In the genomic region with DNA sequence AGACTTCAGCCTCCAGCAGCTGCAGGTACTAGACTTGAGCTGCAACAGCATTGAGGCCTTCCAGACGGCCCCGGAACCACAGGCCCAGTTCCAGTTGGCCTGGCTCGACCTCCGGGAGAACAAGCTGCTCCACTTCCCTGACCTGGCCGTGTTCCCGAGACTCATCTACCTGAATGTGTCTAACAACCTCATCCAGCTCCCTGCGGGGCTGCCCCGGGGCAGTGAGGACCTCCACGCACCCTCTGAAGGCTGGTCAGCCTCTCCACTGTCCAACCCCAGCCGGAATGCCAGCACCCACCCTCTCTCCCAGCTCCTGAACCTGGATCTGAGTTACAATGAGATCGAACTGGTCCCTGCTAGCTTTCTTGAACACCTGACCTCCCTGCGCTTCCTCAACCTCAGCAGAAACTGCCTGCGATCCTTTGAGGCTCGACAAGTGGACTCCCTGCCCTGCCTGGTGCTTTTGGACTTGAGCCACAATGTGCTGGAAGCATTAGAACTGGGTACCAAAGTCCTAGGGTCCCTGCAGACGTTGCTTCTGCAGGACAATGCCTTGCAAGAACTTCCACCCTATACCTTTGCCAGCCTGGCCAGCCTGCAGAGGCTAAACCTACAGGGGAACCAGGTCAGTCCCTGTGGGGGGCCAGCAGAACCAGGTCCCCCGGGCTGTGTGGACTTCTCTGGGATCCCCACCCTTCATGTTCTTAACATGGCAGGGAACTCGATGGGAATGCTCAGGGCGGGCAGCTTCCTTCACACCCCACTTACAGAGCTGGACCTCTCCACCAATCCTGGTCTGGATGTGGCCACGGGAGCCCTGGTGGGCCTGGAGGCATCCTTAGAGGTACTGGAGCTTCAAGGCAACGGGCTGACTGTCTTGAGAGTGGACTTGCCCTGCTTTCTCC, we compare ENCODE assay signal across 23 mouse cellular contexts. TPM values are rescaled to one million over a fixed set of nuclear protein-coding genes. Genes with fewer than 3 reads are reported as not detected.
DNase-seq lines count a peak whose midpoint lies in the region; ATAC-seq and TF ChIP-seq lines count a peak whose summit lies in the region.
"Had no signal": no experiment of that assay in that cellular context is flagged by ENCODE, and none has a peak within 500 bp of the region (broad histone marks: within the 10 kb centered on the region; RNA-seq: fewer than 3 reads in every experiment).

No protein-coding gene starts in this region.

- ATAC-seq in stomach, embryonic 15.5 days (ENCODE audit: insufficient read depth, low FRiP score, low read depth): no peak
- ATAC-seq in stomach, postnatal 0 days (ENCODE audit: low FRiP score, low TSS enrichment): no peak
- no peak for ATAC-seq in limb, embryonic 15.5 days (ENCODE audit: insufficient number of reproducible peaks, low FRiP score, low TSS enrichment, low read depth)
- no peak for ATAC-seq in midbrain, embryonic 13.5 days
- ATAC-seq: forebrain, embryonic 15.5 days; hindbrain, embryonic 16.5 days; midbrain, embryonic 16.5 days had no signal

- no peak overlapping the region for H3K4me3 ChIP-seq in heart, embryonic 10.5 days
- no peak overlapping the region for H3K4me3 ChIP-seq in stomach, embryonic 15.5 days (replicated peaks)
- H3K4me3 ChIP-seq in stomach, postnatal 0 days (ENCODE audit: low read depth, low read length): no peak overlapping the region
- no peak overlapping the region for H3K4me3 ChIP-seq in embryonic facial prominence, embryonic 10.5 days
- H3K4me3 ChIP-seq in limb, embryonic 15.5 days: no peak overlapping the region
- H3K4me3 ChIP-seq in midbrain, embryonic 13.5 days (replicated peaks): no peak overlapping the region
- H3K4me3 ChIP-seq: forebrain, embryonic 15.5 days; heart, embryonic 15.5 days had no signal

- H3K9ac ChIP-seq in stomach, embryonic 15.5 days: no peak overlapping the region
- H3K9ac ChIP-seq in stomach, postnatal 0 days (ENCODE audit: low read length): no peak overlapping the region
- H3K9ac ChIP-seq in limb, embryonic 15.5 days: no peak overlapping the region
- no peak overlapping the region for H3K9ac ChIP-seq in midbrain, embryonic 13.5 days (replicated peaks)
- H3K9ac ChIP-seq: forebrain, embryonic 15.5 days; heart, embryonic 15.5 days; liver, embryonic 14.5 days had no signal

- H3K4me2 ChIP-seq in stomach, embryonic 15.5 days: no peak overlapping the region
- H3K4me2 ChIP-seq in stomach, postnatal 0 days (replicated peaks; ENCODE audit: low read depth): no peak overlapping the region
- H3K4me2 ChIP-seq in limb, embryonic 15.5 days: no peak overlapping the region
- no peak overlapping the region for H3K4me2 ChIP-seq in midbrain, embryonic 13.5 days (replicated peaks)
- H3K4me2 ChIP-seq: forebrain, embryonic 15.5 days; heart, embryonic 15.5 days had no signal

- WGBS in heart, embryonic 10.5 days: 78% methylated on average over 20 of the region's 20 CpGs
- WGBS in stomach, embryonic 15.5 days: 80% methylated on average over 20 of the region's 20 CpGs
- WGBS in stomach, postnatal 0 days: 78% methylated on average over 20 of the region's 20 CpGs
- 85% methylated on average over 20 of the region's 20 CpGs for WGBS in embryonic facial prominence, embryonic 10.5 days
- 79% methylated on average over 20 of the region's 20 CpGs for WGBS in limb, embryonic 15.5 days
- 81% methylated on average over 20 of the region's 20 CpGs for WGBS in midbrain, embryonic 13.5 days

- intact Hi-C loops in heart, postnatal 14 days (cut with DNase I): no loop called here

- no peaks in the 10 kb centered on the region for H3K9me3 ChIP-seq in heart, embryonic 10.5 days
- no peaks in the 10 kb centered on the region for H3K9me3 ChIP-seq in stomach, embryonic 15.5 days
- no peaks in the 10 kb centered on the region for H3K9me3 ChIP-seq in stomach, postnatal 0 days (ENCODE audit: control insufficient read depth, low read length)
- H3K9me3 ChIP-seq in embryonic facial prominence, embryonic 10.5 days: no peaks in the 10 kb centered on the region
- no peaks in the 10 kb centered on the region for H3K9me3 ChIP-seq in limb, embryonic 15.5 days
- H3K9me3 ChIP-seq in midbrain, embryonic 13.5 days: no peaks in the 10 kb centered on the region
- H3K9me3 ChIP-seq: forebrain, embryonic 15.5 days; heart, embryonic 15.5 days had no signal

- H3K36me3 ChIP-seq in heart, embryonic 10.5 days: peaks cover 13% of the 10 kb centered on the region
- H3K36me3 ChIP-seq in stomach, embryonic 15.5 days: 0 out of 2 replicates have a peak, but pooled peaks cover 4% of the 10 kb centered on the region
- no peaks in the 10 kb centered on the region; the same call in 1 of the 2 replicates for H3K36me3 ChIP-seq in stomach, postnatal 0 days (ENCODE audit: control insufficient read depth, insufficient read depth, low read length)
- H3K36me3 ChIP-seq in embryonic facial prominence, embryonic 10.5 days (replicated peaks): no peaks in the 10 kb centered on the region
- peaks cover 10% of the 10 kb centered on the region; the same call in 1 of the 2 replicates for H3K36me3 ChIP-seq in limb, embryonic 15.5 days
- no peaks in the 10 kb centered on the region for H3K36me3 ChIP-seq in midbrain, embryonic 13.5 days
- H3K36me3 ChIP-seq: forebrain, embryonic 15.5 days; heart, embryonic 15.5 days had no signal

- TF ChIP-seq EP300 in stomach, postnatal 0 days (optimal IDR thresholded peaks at IDR 0.05): no peak

- no peak for DNase-seq in heart, embryonic 10.5 days (ENCODE audit: low spot score)
- DNase-seq in heart, postnatal 14 days: no peak
- no peak for DNase-seq in stomach, postnatal 0 days (ENCODE audit: low spot score)
- no peak for DNase-seq in embryonic facial prominence, embryonic 10.5 days (ENCODE audit: low spot score)
- no peak for DNase-seq in T-cell, adult 2 months (ENCODE audit: low spot score)
- DNase-seq: embryo, embryonic 11 days; gastrocnemius, postnatal 25 days; lung, postnatal 36 days; right cerebral cortex, adult 18-20 months; thymus, postnatal 36 days had no signal

- peaks cover 27% of the 10 kb centered on the region; the same call in 1 of the 2 replicates for H3K27me3 ChIP-seq in heart, embryonic 10.5 days (ENCODE audit: insufficient read depth, poor library complexity, severe bottlenecking)
- H3K27me3 ChIP-seq in stomach, embryonic 15.5 days (replicated peaks): no peaks in the 10 kb centered on the region
- H3K27me3 ChIP-seq in stomach, postnatal 0 days (ENCODE audit: control insufficient read depth, insufficient read depth, low read length): no peaks in the 10 kb centered on the region
- 0 out of 2 replicates have a peak, but pooled peaks cover 15% of the 10 kb centered on the region for H3K27me3 ChIP-seq in embryonic facial prominence, embryonic 10.5 days (replicated peaks; ENCODE audit: low read depth, poor library complexity, severe bottlenecking)
- 0 out of 2 replicates have a peak, but pooled peaks cover 3% of the 10 kb centered on the region for H3K27me3 ChIP-seq in limb, embryonic 15.5 days
- no peaks in the 10 kb centered on the region for H3K27me3 ChIP-seq in midbrain, embryonic 13.5 days
- H3K27me3 ChIP-seq: forebrain, embryonic 15.5 days; heart, embryonic 15.5 days had no signal

- H3K27ac ChIP-seq in heart, embryonic 10.5 days: peak overlapping the region; percentile 37
- H3K27ac ChIP-seq in stomach, embryonic 15.5 days: 0 out of 2 replicates have a peak overlapping the region, but pooled peaks have one; percentile 19
- no peak overlapping the region; the same call in 1 of the 2 replicates for H3K27ac ChIP-seq in stomach, postnatal 0 days (replicated peaks)
- H3K27ac ChIP-seq in embryonic facial prominence, embryonic 10.5 days (replicated peaks): peak overlapping the region; percentile 19; the same call in 1 of the 2 replicates
- H3K27ac ChIP-seq in limb, embryonic 15.5 days: 0 out of 2 replicates have a peak overlapping the region, but pooled peaks have one; percentile 71
- no peak overlapping the region for H3K27ac ChIP-seq in midbrain, embryonic 13.5 days
- H3K27ac ChIP-seq: forebrain, embryonic 15.5 days; liver, embryonic 14.5 days had no signal

- TF ChIP-seq CTCF in stomach, postnatal 0 days (IDR thresholded peaks at IDR 0.05; ENCODE audit: low read depth): no peak

- peaks cover 56% of the 10 kb centered on the region for H3K4me1 ChIP-seq in heart, embryonic 10.5 days
- peaks cover 20% of the 10 kb centered on the region for H3K4me1 ChIP-seq in stomach, embryonic 15.5 days
- H3K4me1 ChIP-seq in stomach, postnatal 0 days (replicated peaks; ENCODE audit: control insufficient read depth, insufficient read depth): no peaks in the 10 kb centered on the region; the same call in 1 of the 2 replicates
- peaks cover 72% of the 10 kb centered on the region for H3K4me1 ChIP-seq in embryonic facial prominence, embryonic 10.5 days
- peaks cover 63% of the 10 kb centered on the region for H3K4me1 ChIP-seq in limb, embryonic 15.5 days
- H3K4me1 ChIP-seq in midbrain, embryonic 13.5 days (replicated peaks): peaks cover 12% of the 10 kb centered on the region

RNA-seq across cellular contexts. Expression of a gene that starts 9.8 kb away (rescaled TPM):
- 4.8 and 7.3 TPM in 2 replicates for polyA plus RNA-seq in heart, embryonic 10.5 days (2016; fragmentation: Nextera tagmentation; extraction: Ambion mirVana)
- total RNA-seq in heart, postnatal 14 days (2021): 10 to 100 TPM; 11.9 to 15.4 TPM
- 9.8 TPM in 2 replicates for polyA plus RNA-seq in stomach, embryonic 15.5 days (2015; fragmentation: Nextera tagmentation; extraction: Ambion mirVana)
- 3.6 and 6.0 TPM in 2 replicates for polyA plus RNA-seq in stomach, postnatal 0 days (2015; fragmentation: Nextera tagmentation; extraction: Ambion mirVana)
- 3.6 and 3.7 TPM in 2 replicates for polyA plus RNA-seq in embryonic facial prominence, embryonic 10.5 days (2016; fragmentation: Nextera tagmentation; extraction: Ambion mirVana)
- polyA plus RNA-seq in limb, embryonic 15.5 days (2015; fragmentation: Nextera tagmentation; extraction: Ambion mirVana): 8.4 and 8.8 TPM in 2 replicates
- 2.7 and 3.8 TPM in 2 replicates for polyA plus RNA-seq in midbrain, embryonic 13.5 days (2015; fragmentation: Nextera tagmentation; extraction: Ambion mirVana)
- total RNA-seq: MEL had no signal

RNA-seq across cellular contexts. Expression of a gene that starts 58.7 kb away (rescaled TPM):
- not detected in 2 replicates for polyA plus RNA-seq in heart, embryonic 10.5 days (2016; fragmentation: Nextera tagmentation; extraction: Ambion mirVana)
- under 1 TPM in 1 of 2 experiments, not detected in 1; 0.17 TPM for total RNA-seq in heart, postnatal 14 days (2021)
- polyA plus RNA-seq in stomach, embryonic 15.5 days (2015; fragmentation: Nextera tagmentation; extraction: Ambion mirVana): 0.09 TPM in 1 of 2 replicates, not detected in the other
- 0.02 TPM in 1 of 2 replicates, not detected in the other for polyA plus RNA-seq in stomach, postnatal 0 days (2015; fragmentation: Nextera tagmentation; extraction: Ambion mirVana)
- polyA plus RNA-seq in embryonic facial prominence, embryonic 10.5 days (2016; fragmentation: Nextera tagmentation; extraction: Ambion mirVana): not detected in 2 replicates
- not detected in 2 replicates for polyA plus RNA-seq in limb, embryonic 15.5 days (2015; fragmentation: Nextera tagmentation; extraction: Ambion mirVana)
- polyA plus RNA-seq in midbrain, embryonic 13.5 days (2015; fragmentation: Nextera tagmentation; extraction: Ambion mirVana): not detected in 2 replicates
- total RNA-seq: layer of hippocampus, adult 18-20 months; left cerebral cortex, postnatal 10 days; MEL; neutrophil, adult 5-6 weeks had no signal
- polyA plus RNA-seq: C2C12; forebrain, embryonic 15.5 days; heart, embryonic 15.5 days; liver, embryonic 14.5 days had no signal

Comparison
In these comparisons a context has a peak if more than half of its experiments do, and no peak if none do; other contexts are left out.
1. H3K27ac ChIP-seq: peak in heart, embryonic 10.5 days (single experiment), stomach, embryonic 15.5 days (single experiment), embryonic facial prominence, embryonic 10.5 days (single experiment) and limb, embryonic 15.5 days (single experiment); none in stomach, postnatal 0 days (single experiment) and midbrain, embryonic 13.5 days (single experiment).